Mouse (Mus musculus) mesoderm, embryonic 11.5 days (tissue): Measurements from ENCODE around the gene Igsf23.
A peak's percentile ranks its signal among the peaks of the same experiment; 100 is the strongest.
"Not testable (repeated sequence)": the region's sequence is repeated elsewhere in the genome, so short reads cannot be mapped to it uniquely, and the experiment has no call there.

Experiments used
- DNase-seq: peaks from one replicate; pipeline ENCODE4 v3.0.0-alpha.2; 2012; ENCODE audit warnings: low read depth, low spot score

The Igsf23 gene

DNA sequence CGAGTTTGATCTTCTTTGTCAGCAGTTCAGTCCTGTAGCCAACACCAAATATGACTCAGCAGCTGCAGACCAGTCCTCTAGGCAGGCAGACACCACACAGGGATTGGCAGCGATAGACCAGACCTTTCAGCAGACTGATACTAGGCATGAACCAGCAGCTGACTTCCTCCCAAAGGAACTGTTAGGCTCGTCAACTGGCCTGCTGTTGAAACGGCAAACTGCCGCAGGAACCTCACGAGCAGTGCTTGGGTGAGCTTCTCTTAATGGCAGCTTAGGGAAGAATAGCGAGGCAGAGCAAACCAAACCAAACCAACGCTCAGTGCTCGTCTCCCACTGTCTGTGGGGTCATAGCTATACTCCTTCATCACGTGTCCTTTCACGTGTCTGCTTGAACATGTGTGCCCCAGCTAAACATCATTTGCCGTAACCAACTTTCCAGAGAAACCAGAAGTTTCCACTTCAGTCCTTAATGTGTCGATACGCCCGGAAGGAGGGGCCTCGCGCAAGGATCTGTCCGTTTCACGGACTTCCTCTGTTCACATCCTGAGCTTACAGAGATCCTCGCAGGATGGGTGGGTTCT lies 15.3 kb downstream of the Igsf23 start:
- DNase-seq = no peak

DNA sequence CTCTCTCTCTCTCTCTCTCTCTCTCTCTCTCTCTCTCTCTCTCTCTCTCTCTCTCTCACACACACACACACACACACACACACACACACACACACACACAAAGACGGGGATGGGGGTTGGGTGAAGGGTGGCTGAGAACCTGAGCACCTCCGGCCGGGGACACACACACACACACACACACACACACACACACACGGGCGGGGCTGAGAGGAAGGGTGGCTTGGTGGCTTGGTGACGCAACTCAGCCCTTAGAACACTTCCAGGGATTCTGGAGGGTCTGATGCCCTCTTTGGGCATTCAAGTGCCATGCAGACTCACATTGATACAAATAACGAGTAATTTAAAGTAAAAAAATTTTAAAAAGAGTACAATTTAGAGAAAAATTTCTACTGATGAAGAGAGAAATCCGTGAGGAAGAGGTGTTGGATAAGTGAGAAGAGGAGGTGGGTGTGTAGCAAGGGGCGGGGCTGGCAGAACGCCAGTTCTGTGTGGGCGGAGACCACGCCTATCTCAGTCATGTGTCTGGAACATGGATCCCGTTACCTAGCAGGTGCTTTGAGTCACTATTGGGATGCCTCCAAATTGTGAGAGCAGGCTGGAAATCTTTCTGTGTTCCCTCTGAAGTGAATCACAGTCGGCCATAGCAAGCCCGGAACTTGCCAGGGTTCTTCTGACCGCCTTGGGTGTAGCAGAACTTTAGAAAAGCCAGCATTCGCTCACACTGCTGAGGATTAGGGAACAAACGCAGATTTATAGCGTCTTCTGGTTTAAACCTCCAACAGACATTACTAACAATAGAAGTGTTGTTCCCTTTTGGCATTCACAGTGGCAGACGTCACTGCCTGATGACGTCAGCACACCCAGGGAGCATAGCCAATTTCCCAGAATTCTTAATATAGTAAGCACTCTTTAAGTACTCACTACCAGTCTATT lies 17.4 kb downstream of the Igsf23 start:
- DNase-seq = no peak

DNA sequence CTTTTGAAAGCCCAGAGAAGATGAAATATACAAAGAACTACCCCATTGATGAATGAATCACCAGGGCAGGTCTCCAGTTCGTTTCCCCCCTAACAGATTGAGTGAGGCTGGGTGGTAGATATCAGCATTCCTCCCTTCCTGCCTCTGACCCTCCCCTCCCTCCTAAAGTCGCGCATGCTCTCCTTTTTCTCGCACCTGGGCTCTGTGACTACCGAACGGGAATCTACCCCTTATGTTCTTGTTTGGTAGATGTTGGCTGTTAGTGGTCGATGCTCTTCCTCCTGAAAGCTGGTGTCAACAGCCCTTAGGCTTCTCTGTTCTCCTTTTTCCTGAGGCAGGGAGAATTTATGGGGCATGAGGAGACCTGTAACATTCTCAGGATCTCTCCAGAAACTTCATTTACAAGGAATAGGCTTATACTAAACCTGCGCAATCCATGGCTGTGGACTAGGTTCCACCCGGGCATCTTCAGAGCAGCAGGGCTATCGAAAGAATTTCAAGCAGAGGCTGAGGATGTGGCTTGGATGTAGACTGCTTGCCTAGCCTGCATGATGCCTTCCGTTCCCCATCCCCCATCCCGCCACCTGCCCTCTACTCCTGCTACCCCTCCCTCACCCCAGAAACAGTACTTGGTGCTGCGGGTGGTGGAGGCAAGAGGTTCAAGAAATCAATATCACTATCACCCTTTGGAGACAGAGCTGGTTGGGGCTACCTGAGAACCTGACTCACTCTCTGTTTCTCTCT lies 18.3 kb downstream of the Igsf23 start:
- no peak for DNase-seq

DNA sequence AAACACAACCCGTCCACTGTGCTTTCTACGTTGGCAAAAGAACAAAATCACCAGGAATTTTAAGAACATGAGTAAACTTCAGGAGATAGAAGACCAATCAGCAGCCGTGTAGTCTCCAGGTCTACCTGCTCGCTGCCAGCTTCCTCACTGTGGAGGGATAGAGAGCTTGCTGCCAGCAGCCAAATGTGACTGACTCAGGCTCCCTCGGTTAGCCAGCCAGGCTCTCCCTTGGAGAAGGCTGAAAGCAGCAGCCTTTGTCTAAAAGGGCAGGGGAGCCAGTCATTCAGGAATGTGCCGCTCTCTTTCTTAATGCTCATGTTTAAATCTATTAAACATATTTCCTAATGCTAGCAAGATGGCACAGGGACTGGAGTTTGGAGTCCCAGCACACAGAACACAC lies 20.1 kb downstream of the Igsf23 start:
- not testable (repeated sequence) for DNase-seq

DNA sequence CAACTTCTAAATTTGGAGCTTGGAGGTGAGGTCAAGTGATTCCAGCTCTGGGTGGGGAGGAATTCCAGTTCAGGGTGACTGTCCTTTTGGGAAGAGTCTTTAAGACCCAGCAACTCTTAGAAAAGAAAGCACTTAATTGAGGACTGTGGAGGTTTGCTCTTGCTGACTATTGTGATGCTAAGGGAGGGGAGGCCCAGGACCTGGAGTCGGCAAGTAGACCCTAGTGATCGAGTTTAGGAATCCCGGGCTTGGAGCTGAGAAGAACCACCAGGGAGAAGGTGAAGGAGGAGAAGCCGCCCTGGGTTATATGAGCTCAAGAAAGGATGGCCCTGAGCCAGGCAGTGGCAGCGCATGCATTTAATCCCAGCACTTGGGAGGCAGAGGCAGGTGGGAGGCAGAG lies 22.1 kb downstream of the Igsf23 start:
- no peak for DNase-seq

DNA sequence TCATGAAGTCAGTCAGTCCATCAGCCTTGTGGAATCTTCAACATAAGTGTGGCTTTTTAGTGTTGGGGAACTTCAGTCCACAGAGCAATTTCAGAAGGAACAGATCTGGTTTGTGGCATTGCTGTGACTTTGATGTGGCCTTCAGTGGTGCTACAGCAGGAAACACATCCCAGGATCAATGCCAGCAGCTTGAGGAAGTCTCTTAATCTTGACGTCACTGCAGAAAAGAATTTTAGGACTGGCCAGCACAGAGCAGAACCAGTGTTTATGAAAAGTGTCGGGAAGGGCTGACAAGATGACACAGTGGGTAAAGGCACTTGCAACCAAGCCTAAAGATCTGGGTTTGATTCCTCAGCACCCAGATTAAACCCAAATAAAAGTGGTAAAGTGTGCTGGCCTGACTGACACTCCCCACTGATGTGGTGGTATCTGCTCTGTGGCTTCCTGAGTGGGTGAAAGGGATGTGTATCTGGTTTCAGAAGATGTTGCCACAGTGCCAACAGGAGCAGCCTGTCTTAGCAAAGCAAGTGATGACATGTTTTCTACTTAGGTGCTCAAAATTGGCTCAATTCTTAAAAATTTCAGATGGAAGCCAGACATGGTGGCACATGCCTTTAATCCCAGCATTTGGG lies 23.6 kb downstream of the Igsf23 start:
- no peak for DNase-seq

DNA sequence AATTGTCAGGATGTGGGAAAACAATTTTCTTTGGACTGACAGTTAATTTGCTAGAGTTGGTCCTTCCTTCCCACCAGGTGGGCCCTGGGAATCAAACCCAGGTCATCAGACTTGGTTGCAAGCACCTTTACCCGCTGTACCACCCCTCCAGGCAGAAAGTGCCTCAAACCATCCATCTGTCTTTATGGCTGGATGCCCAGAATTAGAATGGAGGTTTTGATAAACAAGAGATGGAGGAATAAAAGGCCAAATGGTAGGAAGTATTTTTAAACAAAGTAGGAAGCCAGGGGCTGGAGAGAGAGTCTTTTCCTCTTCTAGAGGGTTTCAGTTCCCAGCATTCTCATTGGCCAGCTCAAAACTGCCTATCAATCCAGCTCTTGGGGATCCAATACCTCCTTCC lies 25.2 kb downstream of the Igsf23 start:
- no peak for DNase-seq

DNA sequence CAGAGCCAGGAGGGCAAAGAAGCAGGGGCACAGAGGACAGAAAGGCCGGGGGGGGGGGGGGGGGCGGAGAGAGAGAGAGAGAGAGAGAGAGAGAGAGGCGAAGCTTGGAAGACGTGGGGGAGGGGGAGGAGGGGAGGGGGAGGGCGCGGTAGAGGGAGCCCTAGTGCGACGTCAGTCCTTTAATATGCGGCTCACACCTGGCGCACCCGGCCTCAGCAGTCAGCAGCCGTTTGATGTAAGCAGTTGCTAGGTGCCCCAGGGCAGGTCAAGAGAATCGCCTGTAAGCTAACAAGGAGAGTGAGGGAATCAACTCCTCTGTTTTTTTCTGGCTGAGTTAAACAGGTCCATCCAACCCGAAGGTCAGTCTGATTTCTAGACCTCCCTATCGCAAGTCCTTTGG lies 26.8 kb downstream of the Igsf23 start:
- no peak for DNase-seq

DNA sequence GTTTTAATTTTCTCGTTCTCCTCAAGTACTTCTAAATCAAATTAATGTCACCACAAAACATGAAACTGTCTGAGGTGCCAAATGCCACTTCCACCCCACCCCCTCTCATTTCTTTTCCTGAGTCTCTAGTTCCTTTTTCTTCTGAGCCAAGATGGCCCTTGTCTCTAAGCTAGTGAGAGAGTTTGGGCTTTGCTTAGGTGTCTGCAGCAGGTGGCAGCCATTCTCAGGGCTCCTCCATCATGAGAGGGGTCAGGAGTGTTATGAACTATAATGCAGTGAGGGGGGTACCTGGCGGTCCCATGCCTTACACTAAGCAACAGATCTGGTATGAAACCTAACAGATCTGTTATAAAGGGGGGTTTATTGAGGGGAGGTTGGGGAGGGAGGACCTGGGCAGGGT lies 27.2 kb downstream of the Igsf23 start:
- no peak for DNase-seq

DNA sequence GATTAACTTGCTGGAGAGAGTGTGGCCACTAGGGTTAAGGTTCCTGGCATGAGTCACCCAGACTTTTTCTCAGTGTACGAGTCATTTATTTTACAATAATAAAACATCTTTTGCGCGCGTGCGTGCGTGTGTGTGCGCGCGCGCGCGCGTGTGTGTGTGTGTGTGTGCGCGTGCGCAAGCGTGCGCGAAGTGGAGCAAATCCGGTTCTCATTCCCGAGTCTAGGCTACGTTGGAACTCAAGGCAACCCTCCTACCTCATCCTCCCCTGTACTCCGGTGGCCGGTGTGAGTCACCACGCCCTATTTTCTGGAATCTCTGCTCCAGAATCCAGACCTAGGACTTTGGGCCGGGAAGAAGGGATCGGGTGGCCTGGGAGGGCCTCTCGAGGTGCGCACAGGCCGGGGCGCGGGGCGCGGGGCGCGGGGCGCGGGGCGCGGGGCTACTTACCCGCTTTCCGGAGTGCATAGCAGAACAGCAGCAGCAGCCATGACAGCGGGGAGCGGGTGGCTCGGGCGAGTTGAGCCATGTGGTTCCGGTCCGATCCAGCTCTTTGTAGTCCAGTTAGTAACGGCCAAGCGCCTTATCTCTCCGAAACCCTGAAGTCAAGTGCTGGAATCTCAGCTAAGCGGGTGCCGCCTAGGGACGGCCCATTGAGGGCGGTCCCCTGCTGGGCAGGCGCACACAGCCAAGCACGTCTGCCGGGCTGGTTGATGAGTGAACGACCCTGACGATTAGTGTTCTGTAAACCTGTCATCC lies 29.9 kb downstream of the Igsf23 start, which contains the start of gene Pvr:
Gene Pvr (minus strand): TSS at position 655 of the 756 bp plus-strand sequence.
- DNase-seq = peak; percentile 74

DNA sequence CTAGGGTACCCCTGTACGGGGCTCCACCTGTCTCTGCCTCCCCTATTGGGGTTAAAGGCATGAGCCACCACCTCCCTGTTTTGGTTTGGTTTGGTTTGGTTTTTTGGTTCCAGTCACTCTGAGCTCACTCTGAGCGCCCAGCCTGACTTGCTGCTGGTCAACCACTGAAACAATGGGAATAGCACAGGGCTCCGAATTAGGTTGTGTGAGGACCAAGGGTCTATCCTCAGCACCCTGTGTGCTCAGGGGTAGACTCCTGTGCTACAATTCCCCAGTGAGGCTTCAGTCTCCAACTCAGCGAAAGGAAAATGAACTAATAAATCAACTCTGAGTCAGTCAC lies 30.4 kb downstream of the Igsf23 start:
- DNase-seq = no peak

DNA sequence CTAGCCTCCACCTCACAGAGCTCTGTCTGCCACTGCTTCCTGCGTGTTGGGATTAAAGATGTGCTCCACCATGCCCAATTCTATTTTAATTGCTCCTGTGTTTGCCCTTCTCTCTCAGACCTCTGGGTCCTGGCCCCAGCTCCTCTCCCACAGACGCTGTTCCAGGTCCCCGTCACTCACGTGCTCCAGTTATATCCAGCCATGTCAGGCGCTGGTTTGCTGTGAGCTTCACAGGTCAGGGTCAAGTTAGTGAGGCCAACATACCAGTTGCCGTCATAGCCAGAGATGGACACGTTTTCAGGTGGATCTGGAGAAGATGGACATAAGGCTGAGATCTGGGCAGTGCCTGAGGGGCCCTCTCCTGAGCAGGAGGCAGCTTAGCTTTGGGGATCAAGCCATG lies 36.0 kb downstream of the Igsf23 start:
- DNase-seq = no peak

DNA sequence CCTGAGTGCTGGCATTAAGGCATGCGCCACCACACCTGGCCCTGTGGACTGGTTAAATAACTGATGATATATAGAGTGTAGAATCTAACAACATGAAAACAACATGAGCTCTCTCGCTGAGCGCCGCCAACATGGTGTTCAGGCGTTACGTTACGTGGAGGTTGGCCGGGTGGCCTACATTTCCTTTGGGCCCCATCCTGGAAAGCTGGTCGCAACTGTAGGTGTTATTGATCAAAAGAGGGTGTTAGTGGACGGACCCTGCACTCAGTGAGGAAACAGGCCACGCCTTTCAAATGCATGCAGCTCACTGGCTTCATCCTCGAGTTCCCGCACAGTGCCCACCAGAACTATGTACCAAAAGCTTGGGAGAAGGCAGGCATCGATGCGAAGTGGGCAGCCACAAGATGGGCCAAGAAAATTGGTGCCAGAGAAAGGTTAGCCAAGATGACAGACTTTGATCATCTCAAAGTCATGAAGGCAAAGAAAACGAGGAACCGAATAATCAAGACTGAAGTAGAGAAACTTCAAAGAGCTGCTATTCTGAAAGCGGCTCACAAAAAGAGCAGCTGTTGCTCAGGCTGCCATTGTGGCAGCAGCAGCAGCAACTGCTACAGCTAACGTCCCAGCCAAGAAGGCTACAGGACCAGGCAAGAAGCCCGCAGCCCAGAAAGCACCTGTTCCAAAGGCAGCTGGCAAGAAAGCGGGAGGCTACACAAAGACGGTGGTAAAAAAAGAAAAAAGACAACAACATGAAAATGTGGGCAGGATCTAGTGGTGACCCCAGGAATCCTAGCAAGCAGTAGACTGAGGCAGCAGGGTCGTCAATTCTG lies 38.6 kb downstream of the Igsf23 start:
- DNase-seq = no peak

DNA sequence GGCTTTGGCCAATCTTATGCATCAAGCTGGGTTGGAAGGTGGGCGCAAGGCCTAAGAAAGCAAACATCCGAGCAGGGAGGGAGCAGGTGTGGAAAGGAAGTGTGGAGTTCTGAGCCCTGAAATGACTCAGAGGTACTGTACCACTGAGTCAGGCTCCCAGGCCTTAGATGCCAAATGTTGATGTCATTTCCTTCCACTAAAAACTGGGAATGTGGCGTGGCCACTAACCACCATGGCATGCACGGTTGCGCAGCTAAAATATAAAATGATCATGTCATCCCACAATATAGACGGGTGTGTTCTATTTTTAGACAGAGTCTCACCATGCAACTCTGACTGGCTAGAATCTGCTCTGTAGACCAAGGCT lies 39.3 kb downstream of the Igsf23 start:
- no peak for DNase-seq

DNA sequence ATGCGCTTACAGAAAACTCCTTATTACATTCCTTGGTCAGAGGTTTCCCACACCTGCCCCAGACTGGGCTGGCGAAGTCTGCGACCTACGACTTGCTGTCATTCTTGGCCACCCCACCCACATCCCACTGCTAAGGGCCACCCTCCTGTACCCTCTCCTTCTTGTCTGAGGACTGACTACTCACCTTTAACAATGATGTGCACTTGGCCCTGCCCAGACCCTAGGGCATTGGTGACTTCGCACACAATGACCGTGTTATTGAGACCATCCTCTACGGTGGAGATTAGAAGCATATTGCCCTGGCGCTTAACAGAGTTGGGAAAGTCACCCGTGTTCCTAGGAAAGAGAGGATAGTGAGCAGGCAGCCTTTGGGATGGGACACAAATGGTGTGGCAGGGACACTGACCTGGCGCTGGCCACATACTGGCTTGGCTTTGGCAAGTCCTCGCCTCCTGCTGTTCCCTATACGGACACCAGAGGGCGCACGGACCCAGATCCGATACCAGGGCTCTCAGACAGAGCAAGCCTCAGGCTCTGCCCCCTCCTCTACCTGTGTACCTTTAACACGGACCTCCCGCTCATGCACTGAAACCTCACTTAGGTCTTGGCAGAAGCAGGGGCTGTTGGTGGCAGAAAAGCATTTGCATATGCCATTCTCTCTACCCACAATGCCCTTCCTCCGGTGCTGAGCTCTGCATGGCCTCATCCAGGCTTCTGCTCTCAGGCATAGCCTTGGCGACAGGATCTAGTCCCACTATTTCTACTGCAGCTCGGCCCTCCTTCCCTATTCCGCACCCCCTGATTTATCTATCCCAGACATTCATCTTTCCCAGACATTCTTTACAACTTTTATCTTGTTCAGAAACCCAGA lies 39.9 kb downstream of the Igsf23 start:
- peak; percentile 76 for DNase-seq

DNA sequence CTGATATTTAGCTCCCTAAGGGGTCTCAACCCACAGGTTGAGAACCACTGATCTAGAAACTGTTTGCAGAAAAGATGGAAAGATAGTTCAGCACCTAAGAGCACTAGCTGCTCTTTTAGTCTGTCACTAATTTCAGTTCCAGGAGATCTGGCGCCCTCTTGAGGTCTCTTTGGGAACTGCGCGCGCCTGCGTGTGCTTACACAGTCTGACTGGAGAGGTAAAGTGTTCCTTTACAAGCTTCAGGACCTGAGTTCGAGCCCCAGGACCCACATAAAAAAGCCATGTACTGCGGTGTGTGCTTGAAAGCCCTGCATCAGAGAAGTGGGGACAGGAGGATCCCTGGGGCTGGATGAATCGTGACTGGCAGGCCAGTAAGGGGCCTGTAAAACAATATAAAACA lies 60.7 kb downstream of the Igsf23 start:
- DNase-seq = peak; percentile 30

DNA sequence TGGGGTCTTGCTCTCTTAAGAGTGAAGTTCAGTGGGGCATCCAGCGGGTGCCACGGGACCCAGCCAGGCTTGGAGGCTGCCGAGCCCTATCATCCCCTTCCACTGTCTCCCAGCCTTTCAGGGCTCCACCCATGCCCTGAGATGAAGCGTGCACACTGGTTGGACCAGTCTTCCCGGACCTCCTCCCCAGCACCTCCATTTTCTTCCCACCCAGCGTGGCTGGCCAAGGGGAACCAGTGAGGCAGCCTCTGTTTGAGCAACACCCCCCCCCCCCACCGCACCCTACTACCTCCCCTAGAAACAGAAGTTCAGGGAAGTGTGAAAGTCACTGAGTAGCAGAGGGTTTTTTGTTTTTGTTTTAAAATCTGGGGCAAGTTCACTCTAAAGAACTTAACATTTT lies 62.7 kb downstream of the Igsf23 start, which contains the start of gene Ceacam19:
Gene Ceacam19 (minus strand): TSS at position 117 of the 400 bp plus-strand sequence.
- DNase-seq = no peak
